Mouse (Mus musculus) neural tube, embryonic 15.5 days (tissue): ENCODE data around the gene Zc3h4. TPM values are rescaled to one million over a fixed set of nuclear protein-coding genes. Genes with fewer than 3 reads are reported as not detected.

Experiments used
- ATAC-seq: fragments of 200-750 bp; cut with Nextera tagmentation; 2 replicates; pipeline ENCODE4 v1.8.0; 2017; ENCODE audit warnings: mild to moderate bottlenecking, moderate TSS enrichment, moderate library complexity; ENCODE audit not compliant: low FRiP score
- H3K27ac ChIP-seq: fragments of 300-500 bp; sonication (generic); replicated peaks from 2 replicates; pipeline ENCODE4 v1.5.1; 2015; ENCODE audit warnings: mild to moderate bottlenecking, inconsistent platforms
- H3K27me3 ChIP-seq: fragments of 300-500 bp; sonication (generic); replicated peaks from 2 replicates; pipeline ENCODE4 v1.6.1; 2015; ENCODE audit warnings: inconsistent platforms
- H3K36me3 ChIP-seq: fragments of 300-500 bp; sonication (generic); 2 replicates; pipeline ENCODE4 v1.6.1; 2015; ENCODE audit warnings: inconsistent platforms
- H3K4me1 ChIP-seq: fragments of 300-500 bp; sonication (generic); 2 replicates; pipeline ENCODE4 v1.6.1; 2015; ENCODE audit warnings: inconsistent platforms
- H3K4me2 ChIP-seq: fragments of 300-500 bp; sonication (generic); 2 replicates; pipeline ENCODE4 v1.6.1; 2015; ENCODE audit warnings: inconsistent platforms, mild to moderate bottlenecking, moderate library complexity
- H3K4me3 ChIP-seq: fragments of 300-500 bp; sonication (generic); replicated peaks from 2 replicates; pipeline ENCODE4 v1.5.1; 2015; ENCODE audit warnings: mild to moderate bottlenecking, inconsistent platforms
- H3K9ac ChIP-seq: fragments of 300-500 bp; sonication (generic); replicated peaks from 2 replicates; pipeline ENCODE4 v1.6.1; 2015; ENCODE audit warnings: mild to moderate bottlenecking, inconsistent platforms
- H3K9me3 ChIP-seq: fragments of 300-500 bp; sonication (generic); replicated peaks from 2 replicates; pipeline ENCODE4 v1.6.1; 2016; ENCODE audit warnings: inconsistent platforms
- WGBS: fragments of 180-500 bp; shearing (Covaris S2); methylation state at CpG from one replicate; pipeline ENCODE4 v1.1.7; 2015; ENCODE audit warnings: mixed read lengths; 5-methylcytosine and 5-hydroxymethylcytosine counted together
- polyA plus RNA-seq: library from polyadenylated mRNA; unstranded; fragments of >200 nt; fragmentation: Nextera tagmentation; extraction: Ambion mirVana; gene quantifications from 2 replicates; pipeline ENCODE4 v1.2.1, GENCODE M21; 2015

The Zc3h4 gene
- polyA plus RNA-seq, 1 experiment from 2014 or later = 14.5 TPM

GRCm38 (mm10) chr7:16417141-16417771 lies 16.5 kb downstream of the Zc3h4 start:
- Histone ChIP-seq H3K9ac (no peak overlapping the region), H3K9me3 (no peaks in the 10 kb centered on the region), H3K4me1 (peaks cover 18% of the 10 kb centered on the region), H3K4me3 (no peak overlapping the region), H3K36me3 (peaks cover 59% of the 10 kb centered on the region), H3K4me2 (no peak overlapping the region), H3K27ac (no peak overlapping the region), H3K27me3 (no peaks in the 10 kb centered on the region)
- ATAC-seq = no peak
- WGBS = 84% methylated on average over 10 of the region's 10 CpGs

GRCm38 (mm10) chr7:16418713-16419112 lies 18.0 kb downstream of the Zc3h4 start:
- H3K9me3 ChIP-seq = no peaks in the 10 kb centered on the region
- 95% methylated on average over 5 of the region's 5 CpGs for WGBS
- no peak overlapping the region for H3K4me3 ChIP-seq
- peaks cover 8% of the 10 kb centered on the region for H3K4me1 ChIP-seq
- H3K27ac ChIP-seq = no peak overlapping the region
- ATAC-seq = no peak
- H3K9ac ChIP-seq = no peak overlapping the region
- peaks cover 69% of the 10 kb centered on the region for H3K36me3 ChIP-seq
- no peaks in the 10 kb centered on the region for H3K27me3 ChIP-seq
- no peak overlapping the region for H3K4me2 ChIP-seq

DNA sequence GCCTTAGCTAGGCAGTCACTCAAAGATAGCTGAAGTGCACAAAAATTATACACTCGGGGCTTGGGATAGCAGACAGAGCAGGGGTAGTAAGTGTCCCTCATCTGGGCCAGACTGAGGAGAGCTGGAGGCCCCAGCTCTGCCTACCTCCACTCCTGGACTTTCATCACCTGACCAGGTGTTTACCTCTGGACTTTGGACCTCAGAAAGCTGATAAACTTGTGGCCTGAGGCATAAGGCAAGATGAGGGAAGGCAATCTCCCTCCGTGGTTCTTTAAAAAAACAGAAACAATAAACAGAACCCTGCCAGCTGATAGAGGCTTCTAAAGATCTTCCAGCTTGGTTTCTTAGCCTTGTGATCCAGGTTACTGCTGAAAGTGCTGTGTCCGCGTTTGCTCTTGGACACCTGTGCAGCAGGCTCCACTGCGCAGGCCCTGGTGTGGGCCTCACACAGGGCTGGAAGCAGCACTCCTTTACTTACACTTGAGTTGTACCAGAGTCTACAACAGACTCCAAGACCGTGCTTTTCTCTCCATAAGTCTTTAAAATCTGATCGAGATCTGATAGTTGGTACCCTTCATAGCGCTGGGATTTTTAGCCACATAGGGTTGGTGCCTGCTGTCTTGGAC lies 19.9 kb downstream of the Zc3h4 start:
- no peaks in the 10 kb centered on the region for H3K27me3 ChIP-seq
- no peak overlapping the region for H3K27ac ChIP-seq
- no peak overlapping the region for H3K9ac ChIP-seq
- no peak overlapping the region for H3K4me2 ChIP-seq
- H3K36me3 ChIP-seq = peaks cover 88% of the 10 kb centered on the region
- no peak overlapping the region for H3K4me3 ChIP-seq
- no peaks in the 10 kb centered on the region for H3K9me3 ChIP-seq
- no peak for ATAC-seq
- WGBS = 95% methylated on average over 8 of the region's 8 CpGs
- H3K4me1 ChIP-seq = peaks cover 4% of the 10 kb centered on the region; the same call in 1 of the 2 replicates

GRCm38 (mm10) chr7:16422222-16422856 lies 21.6 kb downstream of the Zc3h4 start:
- peaks cover 92% of the 10 kb centered on the region for H3K36me3 ChIP-seq
- H3K4me2 ChIP-seq = no peak overlapping the region
- no peak overlapping the region for H3K4me3 ChIP-seq
- no peak overlapping the region for H3K27ac ChIP-seq
- H3K4me1 ChIP-seq = no peaks in the 10 kb centered on the region
- H3K27me3 ChIP-seq = no peaks in the 10 kb centered on the region
- WGBS = 90% methylated on average over 18 of the region's 18 CpGs
- no peaks in the 10 kb centered on the region for H3K9me3 ChIP-seq
- no peak overlapping the region for H3K9ac ChIP-seq
- no peak for ATAC-seq

DNA sequence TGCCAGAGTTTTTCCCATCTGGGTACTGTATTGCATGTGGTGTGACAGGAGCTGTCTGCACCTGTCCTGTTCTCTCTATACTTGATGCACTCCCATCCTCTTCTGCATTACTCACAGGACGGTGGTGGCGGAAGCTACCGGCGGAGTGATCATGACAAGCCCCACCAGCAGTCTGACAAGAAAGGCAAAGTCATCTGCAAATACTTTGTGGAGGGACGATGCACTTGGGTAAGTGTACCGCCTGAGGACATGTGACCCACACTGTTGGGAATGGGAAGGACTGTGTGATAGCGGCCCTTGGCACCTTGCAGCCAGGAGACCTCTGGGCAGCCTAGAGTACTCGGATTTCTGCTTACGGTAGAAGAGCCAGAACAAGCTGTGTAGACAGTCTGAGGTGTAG lies 23.0 kb downstream of the Zc3h4 start:
- no peak for ATAC-seq
- Histone ChIP-seq H3K9ac (no peak overlapping the region), H3K27ac (no peak overlapping the region), H3K4me2 (no peak overlapping the region), H3K4me1 (no peaks in the 10 kb centered on the region), H3K36me3 (peaks cover 92% of the 10 kb centered on the region), H3K27me3 (no peaks in the 10 kb centered on the region), H3K4me3 (no peak overlapping the region), H3K9me3 (no peaks in the 10 kb centered on the region)
- 96% methylated on average over 9 of the region's 9 CpGs for WGBS

- WGBS = 90% methylated on average over 10 of the region's 10 CpGs
- no peak overlapping the region for H3K4me2 ChIP-seq
- ATAC-seq = no peak
- no peak overlapping the region for H3K9ac ChIP-seq
- H3K27me3 ChIP-seq = no peaks in the 10 kb centered on the region
- H3K4me1 ChIP-seq = no peaks in the 10 kb centered on the region
- H3K36me3 ChIP-seq = peaks cover 92% of the 10 kb centered on the region
- no peak overlapping the region for H3K4me3 ChIP-seq
- H3K27ac ChIP-seq = no peak overlapping the region
- no peaks in the 10 kb centered on the region for H3K9me3 ChIP-seq
Measured at GRCm38 (mm10) chr7:16425721-16426120, 25.0 kb downstream of the Zc3h4 start.

DNA sequence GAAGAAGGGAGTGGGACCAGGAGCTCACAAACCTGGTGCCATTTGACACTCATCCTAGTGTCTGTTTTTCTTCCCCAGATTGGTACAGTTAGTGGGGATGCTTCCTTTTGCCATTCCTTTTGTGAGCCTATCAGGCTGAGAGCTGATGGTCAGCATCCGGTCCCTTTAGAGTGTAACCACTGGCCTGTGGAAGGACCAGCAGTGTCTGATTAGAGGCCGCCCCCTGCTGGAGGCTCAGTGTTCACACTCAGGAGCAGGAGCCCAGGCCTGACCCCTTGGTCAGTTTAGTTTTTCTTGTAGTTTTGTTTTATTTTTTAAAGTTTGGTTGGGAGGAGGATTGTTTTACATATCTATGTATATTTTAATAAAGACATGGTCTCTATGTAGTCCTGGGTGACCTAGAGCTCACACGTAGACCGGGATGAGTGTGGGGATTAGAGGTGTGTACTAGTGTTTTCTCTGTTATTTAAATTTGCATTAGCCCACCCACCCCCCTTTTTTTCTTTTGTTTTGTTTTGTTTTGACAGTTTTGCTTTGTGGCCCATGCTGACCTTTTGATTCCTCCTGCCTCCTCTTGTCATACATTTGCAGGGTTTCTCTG lies 25.5 kb downstream of the Zc3h4 start:
- no peak; the same call in 1 of the 2 replicates for ATAC-seq
- Histone ChIP-seq H3K27me3 (no peaks in the 10 kb centered on the region), H3K4me1 (no peaks in the 10 kb centered on the region), H3K4me3 (no peak overlapping the region), H3K9me3 (no peaks in the 10 kb centered on the region), H3K27ac (no peak overlapping the region), H3K4me2 (no peak overlapping the region), H3K9ac (no peak overlapping the region), H3K36me3 (peaks cover 92% of the 10 kb centered on the region)
- WGBS = 66% methylated on average over 4 of the region's 4 CpGs

GRCm38 (mm10) chr7:16433352-16433971 lies 32.8 kb downstream of the Zc3h4 start:
- no peak overlapping the region for H3K4me2 ChIP-seq
- H3K27me3 ChIP-seq = no peaks in the 10 kb centered on the region
- no peaks in the 10 kb centered on the region for H3K4me1 ChIP-seq
- no peak overlapping the region for H3K4me3 ChIP-seq
- no peaks in the 10 kb centered on the region for H3K9me3 ChIP-seq
- peaks cover 83% of the 10 kb centered on the region for H3K36me3 ChIP-seq
- no peak overlapping the region for H3K27ac ChIP-seq
- ATAC-seq = no peak
- WGBS = 94% methylated on average over 3 of the region's 3 CpGs
- H3K9ac ChIP-seq = no peak overlapping the region

DNA sequence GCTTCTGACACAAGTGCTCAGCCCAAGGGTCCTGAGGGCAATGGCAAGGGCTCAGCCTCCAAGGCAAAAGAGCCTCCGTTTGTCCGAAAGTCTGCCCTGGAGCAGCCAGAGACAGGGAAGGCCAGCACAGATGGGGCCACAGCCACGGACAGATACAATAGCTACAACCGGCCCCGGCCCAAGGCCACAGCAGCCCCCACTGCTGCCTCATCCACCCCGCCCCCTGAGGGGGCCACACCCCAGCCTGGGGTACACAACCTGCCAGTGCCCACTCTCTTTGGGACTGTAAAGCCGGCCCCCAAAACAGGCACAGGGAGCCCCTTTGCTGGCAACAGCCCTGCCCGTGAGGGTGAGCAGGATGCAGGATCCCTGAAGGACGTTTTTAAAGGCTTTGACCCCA lies 34.4 kb downstream of the Zc3h4 start:
- H3K27me3 ChIP-seq = no peaks in the 10 kb centered on the region
- WGBS = 88% methylated on average over 9 of the region's 9 CpGs
- no peak overlapping the region for H3K4me2 ChIP-seq
- H3K4me1 ChIP-seq = no peaks in the 10 kb centered on the region
- H3K9me3 ChIP-seq = no peaks in the 10 kb centered on the region
- no peak overlapping the region for H3K27ac ChIP-seq
- H3K9ac ChIP-seq = no peak overlapping the region
- H3K36me3 ChIP-seq = peaks cover 67% of the 10 kb centered on the region
- no peak for ATAC-seq
- no peak overlapping the region for H3K4me3 ChIP-seq

DNA sequence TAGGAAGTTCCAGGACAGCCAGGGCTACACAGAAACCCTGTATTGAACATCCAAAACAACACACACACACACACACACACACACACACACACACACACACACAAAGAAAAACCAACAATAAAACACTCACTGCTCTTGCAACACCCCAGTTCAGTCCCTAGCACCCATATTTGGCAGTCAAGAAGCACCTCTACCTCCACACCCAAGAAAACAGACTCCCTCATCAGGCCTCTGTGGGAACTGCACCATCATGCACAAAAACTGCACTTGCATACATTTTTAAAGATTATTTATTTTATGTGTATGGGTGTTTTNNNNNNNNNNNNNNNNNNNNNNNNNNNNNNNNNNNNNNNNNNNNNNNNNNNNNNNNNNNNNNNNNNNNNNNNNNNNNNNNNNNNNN lies 40.5 kb downstream of the Zc3h4 start:
- Histone ChIP-seq H3K4me2 (no peak overlapping the region), H3K9me3 (no peaks in the 10 kb centered on the region), H3K4me3 (no peak overlapping the region), H3K36me3 (peaks cover 5% of the 10 kb centered on the region), H3K27ac (no peak overlapping the region), H3K27me3 (no peaks in the 10 kb centered on the region), H3K9ac (no peak overlapping the region), H3K4me1 (no peaks in the 10 kb centered on the region)
- ATAC-seq = no peak

- Histone ChIP-seq H3K4me1 (peaks cover 10% of the 10 kb centered on the region), H3K27ac (no peak overlapping the region), H3K4me2 (no peak overlapping the region), H3K9me3 (no peaks in the 10 kb centered on the region), H3K9ac (no peak overlapping the region), H3K27me3 (0 out of 2 replicates have a peak, but pooled peaks cover 3% of the 10 kb centered on the region), H3K4me3 (no peak overlapping the region), H3K36me3 (peaks cover 10% of the 10 kb centered on the region; the same call in 1 of the 2 replicates)
- ATAC-seq = no peak
- 83% methylated on average over 6 of the region's 6 CpGs for WGBS
Measured at GRCm38 (mm10) chr7:16451656-16452055, 50.9 kb downstream of the Zc3h4 start.
